Mouse (Mus musculus) E14TG2a.4 (cell line): ENCODE measurements around the gene 1110017D15Rik.

Experiments used
- CTCF ChIP-seq: conservative IDR thresholded peaks from 2 replicates; pipeline ENCODE4 v1.5.1; 2014; ENCODE audit warnings: low read length
- NANOG ChIP-seq: IDR thresholded peaks from 2 replicates; pipeline ENCODE4 v1.6.1; 2014; ENCODE audit warnings: borderline replicate concordance, low read length, mixed read lengths
- POU5F1 ChIP-seq: IDR thresholded peaks from 2 replicates; pipeline ENCODE4 v1.6.1; 2014; ENCODE audit warnings: low read length, borderline replicate concordance

DNA sequence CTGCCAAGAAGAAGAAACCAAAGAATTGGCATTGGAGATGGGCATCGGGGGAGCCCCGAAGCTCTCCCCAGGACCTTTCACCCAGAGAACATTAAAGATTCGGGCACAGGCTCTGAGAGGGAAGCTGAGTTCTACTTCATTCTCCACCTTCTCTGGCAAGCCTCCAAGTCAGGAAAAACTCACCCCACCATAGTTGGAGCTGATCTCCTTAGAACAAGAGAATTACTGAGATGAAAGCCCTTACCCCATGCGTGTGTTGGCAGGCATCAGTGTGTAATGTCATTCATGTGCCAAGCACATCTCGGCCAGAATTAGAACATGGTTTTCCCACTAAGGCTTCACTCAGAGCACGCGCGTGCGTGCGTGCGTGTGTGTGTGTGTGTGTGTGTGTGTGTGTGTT lies 21.3 kb downstream of the 1110017D15Rik start:
- no peak for TF ChIP-seq CTCF
- TF ChIP-seq POU5F1, result no peak
- TF ChIP-seq NANOG, result no peak
